Mouse (Mus musculus) telencephalon, adult 2 months (tissue): ENCODE measurements at regions not wholly inside any gene's neighbourhood (a gene's known extent, or its start where the extent isn't known, plus 50 kb on each side); places are given as distances from the start of the nearest gene placed in this dataset.
"Not testable (repeated sequence)": the region's sequence is repeated elsewhere in the genome, so short reads cannot be mapped to it uniquely, and the experiment has no call there.

Source experiments
- DNase-seq: peaks from one replicate; pipeline ENCODE4 v3.0.0-alpha.2; 2011; ENCODE audit warnings: low read depth, low spot score

- no peak for DNase-seq
These were observed 130.4 kb upstream of the Slc38a2 start for GRCm38 (mm10) chr15:96829941-96830340.

- DNase-seq, result no peak
These were observed 129.2 kb upstream of the Slc38a2 start for GRCm38 (mm10) chr15:96828681-96829080.

GRCm38 (mm10) chr15:96827931-96828330, 128.4 kb upstream of the Slc38a2 start:
- DNase-seq, result no peak

GRCm38 (mm10) chr15:96818435-96818834, 118.9 kb upstream of the Slc38a2 start:
- DNase-seq, result no peak

- DNase-seq, result no peak
These were observed 118.1 kb upstream of the Slc38a2 start for GRCm38 (mm10) chr15:96817626-96818025.

GRCm38 (mm10) chr15:96816997-96817570, 117.6 kb upstream of the Slc38a2 start:
- no peak for DNase-seq

GRCm38 (mm10) chr15:96813472-96813871, 113.9 kb upstream of the Slc38a2 start:
- no peak for DNase-seq

GRCm38 (mm10) chr15:96802729-96803053, 103.2 kb upstream of the Slc38a2 start:
- no peak for DNase-seq

- no peak for DNase-seq
These were observed 102.7 kb upstream of the Slc38a2 start for GRCm38 (mm10) chr15:96802034-96802728.

- no peak for DNase-seq
These were observed 99.7 kb upstream of the Slc38a2 start for GRCm38 (mm10) chr15:96799228-96799627.

GRCm38 (mm10) chr15:96797615-96798270, 98.2 kb upstream of the Slc38a2 start:
- DNase-seq, result peak; percentile 11

- no peak for DNase-seq
These were observed 94.7 kb upstream of the Slc38a2 start for GRCm38 (mm10) chr15:96794177-96794719.

- no peak for DNase-seq
These were observed 93.7 kb upstream of the Slc38a2 start for GRCm38 (mm10) chr15:96793251-96793650.

- no peak for DNase-seq
These were observed 91.8 kb upstream of the Slc38a2 start for GRCm38 (mm10) chr15:96791306-96791705.

- DNase-seq, result not testable (repeated sequence)
These were observed 88.4 kb upstream of the Slc38a2 start for GRCm38 (mm10) chr15:96787921-96788320.

GRCm38 (mm10) chr15:96784578-96784977, 85.0 kb upstream of the Slc38a2 start:
- peak; percentile 16 for DNase-seq

- DNase-seq, result no peak
These were observed 82.0 kb upstream of the Slc38a2 start for GRCm38 (mm10) chr15:96781560-96781959.

- DNase-seq, result no peak
These were observed 81.1 kb upstream of the Slc38a2 start for GRCm38 (mm10) chr15:96780606-96781005.

- DNase-seq, result no peak
These were observed 79.8 kb upstream of the Slc38a2 start for GRCm38 (mm10) chr15:96779358-96779757.

- DNase-seq, result no peak
These were observed 78.9 kb upstream of the Slc38a2 start for GRCm38 (mm10) chr15:96778321-96778926.

- no peak for DNase-seq
These were observed 77.0 kb upstream of the Slc38a2 start for GRCm38 (mm10) chr15:96776476-96777075.

GRCm38 (mm10) chr15:96775129-96775528, 75.6 kb upstream of the Slc38a2 start:
- DNase-seq, result no peak
